Mouse (Mus musculus) subcutaneous adipose tissue, adult 2 months (tissue): Measurements from ENCODE around the gene Zfp820. TPM values are rescaled to one million over a fixed set of nuclear protein-coding genes. Genes with fewer than 3 reads are reported as not detected.

Experiments
- polyA plus RNA-seq: library from polyadenylated mRNA; depleted of rRNA; stranded (reverse); fragments of >200 nt; gene quantifications from 2 replicates; pipeline ENCODE4 v1.2.3, GENCODE M21; 2012; ENCODE audit warnings: low replicate concordance; rRNA removed

Gene Zfp820
- polyA plus RNA-seq: 0.24 and 0.26 TPM in 2 replicates

DNA sequence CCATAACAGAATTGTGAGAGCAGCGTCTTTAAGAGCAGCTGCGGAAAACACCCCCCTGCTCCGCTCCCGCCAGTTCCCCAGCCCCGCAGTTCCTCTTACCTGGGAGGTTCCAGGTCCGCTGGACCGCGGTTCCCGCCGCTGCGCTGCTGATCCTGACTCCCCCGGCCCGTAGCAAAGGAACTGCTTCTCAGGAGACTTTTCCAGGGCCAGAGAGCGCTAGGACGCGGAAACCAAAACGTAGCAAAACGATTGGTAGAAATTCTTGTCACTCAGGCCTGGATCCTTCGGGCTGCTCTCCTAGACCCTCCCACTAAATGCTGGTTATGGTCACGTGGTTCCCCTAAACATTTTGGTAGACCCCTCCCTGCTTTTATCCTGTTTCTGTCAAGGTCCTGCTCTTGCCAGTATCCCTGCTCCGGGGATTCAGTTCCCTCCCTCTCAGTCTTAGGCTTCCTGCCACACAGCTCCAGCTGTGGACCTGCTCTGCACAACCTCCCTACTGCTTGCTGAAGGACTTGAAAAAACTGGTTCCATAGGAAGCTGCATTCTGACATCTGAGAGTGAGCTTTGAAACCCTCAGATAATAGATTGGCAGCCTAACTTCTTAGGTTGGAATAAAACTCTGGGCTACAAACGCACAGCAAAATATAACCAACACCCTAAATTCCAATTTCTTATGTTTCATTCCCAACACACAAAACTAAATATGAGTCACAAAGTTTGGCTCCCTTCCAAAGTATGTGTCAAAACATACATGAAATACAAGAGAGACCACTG lies at the start of gene Zfp820:
Gene Zfp820, minus strand, starts transcription at position 228 of the 777 bp plus-strand sequence.

Other genes starting within 250 kb of the Zfp820 start
- gene Zfp983, start 195.1 kb downstream of the Zfp820 start, polyA plus RNA-seq: 0.85 and 0.95 TPM in 2 replicates
- not detected in 2 replicates for gene Gm10226, start 153.9 kb downstream of the Zfp820 start, polyA plus RNA-seq
- gene Zfp760, start 138.0 kb downstream of the Zfp820 start, polyA plus RNA-seq: 1.7 and 2.2 TPM in 2 replicates
- 1.6 and 2.3 TPM in 2 replicates for gene Zfp229, start 115.0 kb downstream of the Zfp820 start, polyA plus RNA-seq
- 1.1 and 1.9 TPM in 2 replicates for gene Zfp995, start 64.2 kb upstream of the Zfp820 start, polyA plus RNA-seq
- 1.5 and 2.6 TPM in 2 replicates for gene Zfp942, start 116.7 kb upstream of the Zfp820 start, polyA plus RNA-seq
- gene Zfp943, start 116.8 kb upstream of the Zfp820 start, polyA plus RNA-seq: 3.7 and 4.9 TPM in 2 replicates